Mouse (Mus musculus) neutrophil, adult 59 days (primary cell): ENCODE results near the gene Chtf18. TPM values are rescaled to one million over a fixed set of nuclear protein-coding genes. Genes with fewer than 3 reads are reported as not detected.

Experiments
- total RNA-seq, 2 experiments: library from RNA; stranded (reverse); gene quantifications; 1 replicate in 1 of 2; 2 replicates in 1 of 2; pipeline ENCODE4 v1.2.4; 2023

Chtf18 gene
- 10 to 100 TPM; 17.5 to 23.6 TPM for total RNA-seq

DNA sequence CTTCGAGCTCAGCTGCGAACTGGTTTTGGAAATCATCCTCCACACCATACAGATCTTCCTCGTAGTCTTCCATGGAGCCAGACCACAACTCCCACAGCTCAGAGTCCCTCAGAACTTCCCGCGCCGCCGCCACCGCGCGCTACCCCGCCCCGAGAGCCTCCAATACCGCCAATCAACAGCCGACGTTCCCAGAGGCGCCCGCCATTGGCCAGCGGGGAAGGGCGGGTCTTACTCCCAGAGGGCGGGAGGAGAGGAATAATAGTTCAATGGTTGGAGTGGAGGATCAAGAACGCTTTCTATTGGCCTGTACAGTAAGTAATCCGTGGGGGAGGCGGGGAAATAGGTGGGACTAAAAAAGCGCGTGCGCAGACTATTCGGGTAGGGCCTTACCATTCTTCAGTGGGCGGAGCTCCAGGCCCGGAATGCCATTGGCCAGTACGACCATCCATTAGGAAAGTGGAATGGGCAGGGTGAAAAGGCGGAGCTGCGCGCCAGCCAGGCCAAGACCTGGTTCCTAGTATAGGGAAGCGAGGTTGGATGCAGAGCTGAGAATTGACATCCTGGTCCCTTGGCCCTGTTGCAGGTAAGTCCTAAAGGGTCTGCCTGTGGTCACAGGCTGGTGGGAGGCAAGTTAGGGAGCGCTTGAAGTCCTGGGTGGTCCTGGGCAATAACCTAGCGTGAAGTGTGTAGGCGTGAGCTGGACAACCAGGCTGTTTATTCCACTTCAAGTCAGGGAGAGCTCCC is at the start of gene Chtf18, which contains the start of gene Rpusd1:
Chtf18 (minus strand) TSS at position 155 of the 744 bp plus-strand sequence.
Rpusd1 (plus strand) TSS at position 406 of the 744 bp plus-strand sequence.

DNA sequence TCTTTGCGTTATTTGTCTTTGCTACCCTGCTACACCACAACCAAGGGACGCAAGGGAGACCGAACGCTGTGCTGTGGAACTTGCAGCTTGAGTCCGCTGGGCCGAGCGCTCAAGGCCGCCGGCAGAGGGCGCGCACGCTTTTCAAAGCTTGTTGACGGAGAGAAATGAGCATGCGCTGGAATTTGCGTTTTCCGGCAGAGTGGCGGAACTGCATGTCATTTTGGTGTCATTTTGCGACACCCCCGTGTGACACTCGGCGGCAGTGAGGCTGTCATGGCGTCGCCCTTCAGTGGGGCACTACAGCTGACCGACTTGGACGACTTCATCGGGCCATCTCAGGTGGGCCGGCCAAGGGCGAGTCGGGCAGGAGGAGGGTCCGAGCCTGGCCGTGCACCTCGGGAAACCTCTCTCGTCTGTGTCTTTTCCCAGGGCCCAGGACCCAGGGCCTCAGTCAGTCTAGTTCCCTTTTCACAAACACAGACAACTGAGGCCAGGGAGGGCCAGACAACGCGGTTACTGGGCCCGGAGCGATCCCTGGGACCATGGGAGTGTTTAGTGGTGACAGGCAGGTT is 46.4 kb upstream of the Chtf18 start, which contains the start of gene Narfl:
Narfl (plus strand) TSS at position 228 of the 572 bp plus-strand sequence.

DNA sequence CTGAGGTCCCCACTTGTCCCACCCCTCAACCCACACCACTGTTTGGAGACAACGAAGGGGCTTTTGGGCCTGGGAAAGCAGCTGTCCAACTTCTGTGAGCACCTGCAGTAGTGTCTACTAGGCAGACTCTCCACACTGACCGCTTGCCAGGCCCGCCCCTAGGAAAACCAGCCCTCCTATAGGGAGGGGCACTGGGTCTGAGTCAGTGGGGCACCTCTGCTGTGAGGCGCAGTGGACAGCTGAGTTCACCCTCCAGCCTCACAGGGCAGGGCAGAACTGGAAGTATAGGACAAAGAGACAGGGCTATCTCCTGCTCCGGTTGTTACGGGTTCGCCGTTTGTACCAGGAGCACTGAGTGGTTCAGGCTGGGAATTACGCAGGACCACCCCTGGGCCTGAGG is 27.0 kb upstream of the Chtf18 start, which contains the start of gene Msln:
Msln (minus strand) TSS at position 138 of the 400 bp plus-strand sequence.

DNA sequence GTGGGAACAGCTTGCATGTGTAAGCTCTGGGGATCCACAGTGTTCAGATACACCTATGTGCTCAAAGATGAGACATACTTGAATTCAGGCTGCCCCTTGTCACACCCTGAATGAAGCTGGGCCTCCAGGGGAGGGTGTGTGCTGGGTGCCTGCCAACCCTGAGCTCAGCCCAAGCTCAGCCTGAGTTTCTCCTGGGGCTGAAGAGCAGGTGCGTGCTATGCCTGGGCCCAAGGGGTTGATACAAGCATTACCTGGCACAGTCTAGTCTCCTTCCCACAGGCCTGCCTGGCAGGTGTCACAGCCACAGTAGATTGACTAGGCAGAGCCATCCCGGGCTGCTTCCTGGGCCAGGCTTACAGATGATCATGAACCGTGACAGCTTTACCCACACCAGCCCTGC is 8.5 kb upstream of the Chtf18 start, which contains the start of gene Mslnl:
Mslnl (plus strand) TSS at position 298 of the 400 bp plus-strand sequence.

DNA sequence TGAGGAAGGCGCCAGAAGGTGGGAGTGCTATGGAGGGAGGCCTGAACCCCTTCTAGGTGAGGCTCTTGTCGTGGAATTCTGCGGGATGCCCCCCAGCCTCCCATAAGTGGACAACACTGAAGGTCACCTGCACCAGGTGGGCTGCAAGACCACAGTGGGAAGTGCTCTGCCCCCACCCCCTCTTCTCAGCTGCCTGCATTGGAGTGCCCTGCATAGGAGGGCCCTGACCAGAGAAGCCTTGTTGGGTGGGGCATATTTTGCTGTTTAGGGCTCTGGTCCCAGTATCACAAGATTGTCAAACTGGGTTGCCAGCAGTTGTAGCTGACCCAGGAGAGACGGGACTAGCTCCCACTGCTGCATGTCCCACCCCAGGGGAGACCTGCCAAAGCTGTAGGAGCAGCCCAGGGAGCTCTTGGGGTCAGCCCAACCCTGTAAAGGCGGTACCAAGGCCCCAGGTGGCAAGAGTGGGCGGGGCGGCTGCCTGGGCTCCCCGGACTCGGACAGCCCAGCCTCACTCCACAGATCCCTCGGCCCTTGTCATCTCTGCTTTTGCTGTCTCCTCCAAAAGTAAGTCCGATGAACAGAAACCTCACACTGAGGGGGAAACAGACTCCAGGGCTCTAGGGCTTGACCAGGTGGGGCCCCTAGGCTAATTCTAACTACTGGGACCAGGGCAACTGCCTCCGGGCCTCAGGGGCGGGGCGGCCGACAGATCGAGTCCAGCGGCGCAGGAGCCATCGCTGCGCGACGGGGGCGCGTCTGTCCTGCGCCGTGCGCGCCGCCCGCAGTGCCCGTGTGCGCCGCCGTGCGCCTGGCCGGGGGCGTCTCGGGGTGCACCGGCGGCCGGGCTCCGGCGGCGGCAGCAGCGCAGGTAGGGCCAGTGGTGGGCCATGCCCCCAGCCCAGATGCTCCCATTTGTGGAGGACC is 10.2 kb downstream of the Chtf18 start, which contains the start of gene Gng13:
Gng13 (plus strand) TSS at position 461 of the 927 bp plus-strand sequence.

Other genes with a start within 250 kb of the Chtf18 start
- gene Sstr5, start 230.1 kb downstream of the Chtf18 start, total RNA-seq, result not detected
- not detected for gene Sox8, start 156.7 kb downstream of the Chtf18 start, total RNA-seq
- gene Lmf1, start 148.3 kb downstream of the Chtf18 start, total RNA-seq, result 10 to 100 TPM; 11.9 to 15.9 TPM
- gene Gng13, start 10.2 kb downstream of the Chtf18 start, total RNA-seq, result not detected
- 1 to 10 TPM; 6.1 to 6.7 TPM for gene Rpusd1, start 251 bp upstream of the Chtf18 start, total RNA-seq
- under 1 TPM in 1 of 2 experiments, not detected in 1; 0.13 TPM for gene Mslnl, start 8.6 kb upstream of the Chtf18 start, total RNA-seq
- gene Msln, start 27.0 kb upstream of the Chtf18 start, total RNA-seq, result not detected
- gene Narfl, start 46.4 kb upstream of the Chtf18 start, total RNA-seq, result 10 to 100 TPM; 25.5 to 25.9 TPM
- 10 to 100 TPM; 13.5 to 17.7 TPM for gene Haghl, start 58.3 kb upstream of the Chtf18 start, total RNA-seq
- gene Ccdc78, start 59.2 kb upstream of the Chtf18 start, total RNA-seq, result not detected
- gene Fam173a, start 65.5 kb upstream of the Chtf18 start, total RNA-seq, result 10 to 100 TPM; 32.0 to 35.0 TPM
- gene AC134908.4, start 68.2 kb upstream of the Chtf18 start, total RNA-seq, result not detected
- 10 to 100 TPM; 14.4 to 17.6 TPM for gene Metrn, start 69.7 kb upstream of the Chtf18 start, total RNA-seq
- not detected for gene Fbxl16, start 81.7 kb upstream of the Chtf18 start, total RNA-seq
- gene Wdr24, start 96.2 kb upstream of the Chtf18 start, total RNA-seq, result 10 to 100 TPM; 12.5 to 13.4 TPM
- gene Jmjd8, start 101.4 kb upstream of the Chtf18 start, total RNA-seq, result 10 to 100 TPM; 10.6 to 14.6 TPM
- 10 to 100 TPM; 43.4 to 51.8 TPM for gene Stub1, start 106.0 kb upstream of the Chtf18 start, total RNA-seq
- 1 to 10 TPM; 1.2 to 2.7 TPM for gene Rhbdl1, start 109.9 kb upstream of the Chtf18 start, total RNA-seq
- 1 to 10 TPM; 1.3 to 1.8 TPM for gene Gm20683, start 114.3 kb upstream of the Chtf18 start, total RNA-seq
- gene Rhot2, start 117.4 kb upstream of the Chtf18 start, total RNA-seq, result 10 to 100 TPM; 26.9 to 30.9 TPM
- gene Wdr90, start 134.1 kb upstream of the Chtf18 start, total RNA-seq, result 10 to 100 TPM; 20.0 to 21.9 TPM
- 1 to 10 TPM; 3.5 to 4.6 TPM for gene Mcrip2, start 141.3 kb upstream of the Chtf18 start, total RNA-seq
- gene Mettl26, start 147.7 kb upstream of the Chtf18 start, total RNA-seq, result 10 to 100 TPM; 10.1 to 10.6 TPM
- 1 to 10 TPM; 3.2 to 4.9 TPM for gene Wfikkn1, start 153.4 kb upstream of the Chtf18 start, total RNA-seq
- gene Rab40c, start 192.3 kb upstream of the Chtf18 start, total RNA-seq, result 10 to 100 TPM; 16.9 to 19.1 TPM
- gene Pigq, start 217.5 kb upstream of the Chtf18 start, total RNA-seq, result 10 to 100 TPM; 45.9 to 71.2 TPM
- gene Nhlrc4, start 217.5 kb upstream of the Chtf18 start, total RNA-seq, result under 1 TPM in 1 of 2 experiments, not detected in 1; 0.22 TPM
- not detected for gene A930017K11Rik, start 225.1 kb upstream of the Chtf18 start, total RNA-seq